8 mouse cellular contexts compared by ENCODE assay signal in the genomic region with DNA sequence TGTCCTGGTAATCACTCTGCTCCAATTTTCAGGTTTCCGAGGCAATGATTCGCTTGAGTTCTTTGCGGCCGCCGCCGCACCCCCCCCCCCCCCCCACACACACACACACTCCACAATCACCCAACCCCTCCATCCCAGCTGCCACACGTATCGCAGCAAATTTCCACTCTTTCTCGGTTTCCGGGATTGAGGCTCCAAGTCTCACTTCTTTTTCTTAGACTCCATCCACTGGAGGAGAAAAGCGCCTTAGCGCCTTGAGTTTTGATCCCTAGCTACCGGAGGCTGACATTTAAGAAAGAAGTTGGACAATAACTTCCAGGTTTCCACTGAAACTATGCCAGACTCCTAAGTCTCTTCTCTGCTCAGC. TPM values are rescaled to one million over a fixed set of nuclear protein-coding genes. Genes with fewer than 3 reads are reported as not detected.
DNase-seq lines count a peak whose midpoint lies in the region; ATAC-seq and TF ChIP-seq lines count a peak whose summit lies in the region.

No protein-coding gene starts in this region.

- H3K27me3 ChIP-seq in heart, embryonic 16.5 days (ENCODE audit: control insufficient read depth, insufficient read depth, low read length): no peaks in the 10 kb centered on the region
- no peaks in the 10 kb centered on the region for H3K27me3 ChIP-seq in G1E (ENCODE audit: insufficient read depth, low read length)
- no peaks in the 10 kb centered on the region for H3K27me3 ChIP-seq in forebrain, embryonic 10.5 days (ENCODE audit: poor library complexity, severe bottlenecking)
- H3K27me3 ChIP-seq in liver, embryonic 11.5 days (replicated peaks; ENCODE audit: control insufficient read depth, insufficient read depth, low read length): no peaks in the 10 kb centered on the region
- no peaks in the 10 kb centered on the region for H3K27me3 ChIP-seq in stomach, postnatal 0 days (ENCODE audit: control insufficient read depth, insufficient read depth, low read length)

- no peak for TF ChIP-seq CTCF in G1E (IDR thresholded peaks at IDR 0.05; ENCODE audit: low read depth, low read length)
- TF ChIP-seq CTCF in stomach, postnatal 0 days (IDR thresholded peaks at IDR 0.05; ENCODE audit: low read depth): no peak

- H3K4me3 ChIP-seq in heart, embryonic 16.5 days (ENCODE audit: low read length): peak overlapping the region; percentile 91
- peak overlapping the region; percentile 92 for H3K4me3 ChIP-seq in G1E (ENCODE audit: low read depth, low read length)
- peak overlapping the region; percentile 83 for H3K4me3 ChIP-seq in forebrain, embryonic 10.5 days
- H3K4me3 ChIP-seq in liver, embryonic 11.5 days (ENCODE audit: low read depth, low read length): peak overlapping the region; percentile 71
- peak overlapping the region; percentile 90 for H3K4me3 ChIP-seq in stomach, postnatal 0 days (ENCODE audit: low read depth, low read length)

- H3K9ac ChIP-seq in heart, embryonic 16.5 days (ENCODE audit: low read length): peak overlapping the region; percentile 98
- H3K9ac ChIP-seq in liver, embryonic 11.5 days (ENCODE audit: low read depth, low read length): peak overlapping the region; percentile 89
- peak overlapping the region; percentile 89 for H3K9ac ChIP-seq in stomach, postnatal 0 days (ENCODE audit: low read length)

- H3K4me2 ChIP-seq in heart, embryonic 16.5 days (ENCODE audit: low read depth, low read length): peak overlapping the region; percentile 80
- H3K4me2 ChIP-seq in liver, embryonic 11.5 days: peak overlapping the region; percentile 80
- peak overlapping the region; percentile 60 for H3K4me2 ChIP-seq in stomach, postnatal 0 days (replicated peaks; ENCODE audit: low read depth)

- H3K4me1 ChIP-seq in heart, embryonic 16.5 days (ENCODE audit: control insufficient read depth, insufficient read depth, low read length): peaks cover 26% of the 10 kb centered on the region
- H3K4me1 ChIP-seq in G1E (ENCODE audit: insufficient read depth, low read depth, low read length): peaks cover 46% of the 10 kb centered on the region
- H3K4me1 ChIP-seq in forebrain, embryonic 10.5 days: peaks cover 15% of the 10 kb centered on the region
- H3K4me1 ChIP-seq in liver, embryonic 11.5 days (replicated peaks; ENCODE audit: control insufficient read depth, insufficient read depth, low read length): peaks cover 30% of the 10 kb centered on the region
- no peaks in the 10 kb centered on the region for H3K4me1 ChIP-seq in stomach, postnatal 0 days (replicated peaks; ENCODE audit: control insufficient read depth, insufficient read depth)

- no peak for DNase-seq in heart, adult 18-20 months
- DNase-seq in G1E (ENCODE audit: low spot score): peak; percentile 10
- DNase-seq in forebrain, embryonic 10.5 days (ENCODE audit: extremely low spot score, low spot score): no peak
- no peak for DNase-seq in liver, embryonic 11.5 days (ENCODE audit: low spot score)
- peak; percentile 40 for DNase-seq in stomach, postnatal 0 days (ENCODE audit: low spot score)
- DNase-seq in layer of hippocampus, postnatal 25 days (ENCODE audit: extremely low spot score in 1 of 2, low spot score in 1 of 2): no peak

- no peak for ATAC-seq in heart, embryonic 16.5 days (replicated peaks; ENCODE audit: extremely low read depth, insufficient read depth, low FRiP score)
- no peak for ATAC-seq in G1E (ENCODE audit: extremely low read depth, insufficient number of reproducible peaks, low FRiP score, poor library complexity, severe bottlenecking)
- no peak for ATAC-seq in liver, embryonic 11.5 days (replicated peaks; ENCODE audit: low FRiP score)
- ATAC-seq in stomach, postnatal 0 days (ENCODE audit: low FRiP score, low TSS enrichment): no peak
- no peak for ATAC-seq in megakaryocyte-erythroid progenitor cell, adult 5-6 weeks (replicated peaks; ENCODE audit: low FRiP score, low TSS enrichment, poor library complexity, severe bottlenecking)

- H3K9me3 ChIP-seq in heart, embryonic 16.5 days (replicated peaks; ENCODE audit: control insufficient read depth, low read length): 0 out of 2 replicates have a peak, but pooled peaks cover 2% of the 10 kb centered on the region
- no peaks in the 10 kb centered on the region for H3K9me3 ChIP-seq in G1E (replicated peaks)
- no peaks in the 10 kb centered on the region for H3K9me3 ChIP-seq in forebrain, embryonic 10.5 days
- H3K9me3 ChIP-seq in liver, embryonic 11.5 days (ENCODE audit: control insufficient read depth, low read length): no peaks in the 10 kb centered on the region
- no peaks in the 10 kb centered on the region for H3K9me3 ChIP-seq in stomach, postnatal 0 days (ENCODE audit: control insufficient read depth, low read length)

- no peak for TF ChIP-seq EP300 in stomach, postnatal 0 days (optimal IDR thresholded peaks at IDR 0.05)

- WGBS in heart, embryonic 16.5 days: under 1% methylated on average over 13 of the region's 13 CpGs
- WGBS in forebrain, embryonic 10.5 days: 0% methylated on average over 10 of the region's 13 CpGs
- under 1% methylated on average over 12 of the region's 13 CpGs for WGBS in liver, embryonic 11.5 days
- 3% methylated on average over 13 of the region's 13 CpGs for WGBS in stomach, postnatal 0 days

- H3K27ac ChIP-seq in heart, embryonic 16.5 days (ENCODE audit: low read length): peak overlapping the region; percentile 100
- H3K27ac ChIP-seq in forebrain, embryonic 10.5 days: peak overlapping the region; percentile 98
- H3K27ac ChIP-seq in liver, embryonic 11.5 days (ENCODE audit: low read depth, low read length): peak overlapping the region; percentile 95
- peak overlapping the region; percentile 99 for H3K27ac ChIP-seq in stomach, postnatal 0 days (replicated peaks)

- no peaks in the 10 kb centered on the region for H3K36me3 ChIP-seq in heart, embryonic 16.5 days (ENCODE audit: control insufficient read depth, insufficient read depth)
- H3K36me3 ChIP-seq in G1E (replicated peaks): peaks cover 18% of the 10 kb centered on the region
- peaks cover 15% of the 10 kb centered on the region; the same call in 1 of the 2 replicates for H3K36me3 ChIP-seq in forebrain, embryonic 10.5 days (replicated peaks)
- H3K36me3 ChIP-seq in liver, embryonic 11.5 days (ENCODE audit: control insufficient read depth, insufficient read depth, low read length): 0 out of 2 replicates have a peak, but pooled peaks cover 2% of the 10 kb centered on the region
- H3K36me3 ChIP-seq in stomach, postnatal 0 days (ENCODE audit: control insufficient read depth, insufficient read depth, low read length): no peaks in the 10 kb centered on the region

RNA-seq across cellular contexts. Expression of a gene that starts 0.8 kb away (rescaled TPM):
- 15.8 and 16.5 TPM in 2 replicates for polyA plus RNA-seq in heart, embryonic 16.5 days (2015; fragmentation: Nextera tagmentation; extraction: Ambion mirVana)
- 10 to 100 TPM; 17.6 to 20.1 TPM for total RNA-seq in heart, adult 18-20 months (2021)
- total RNA-seq in G1E (2014; fragmentation: Nextera tagmentation) (72.5 and 86.2 TPM in 2 replicates), G1E (2017) (5.5 and 7.7 TPM in 2 replicates)
- polyA plus RNA-seq in G1E (2012): 15.0 and 15.2 TPM in 2 replicates
- 22.5 and 24.7 TPM in 2 replicates for polyA plus RNA-seq in forebrain, embryonic 10.5 days (2016; fragmentation: Nextera tagmentation; extraction: Ambion mirVana)
- polyA plus RNA-seq in liver, embryonic 11.5 days (2014; fragmentation: Nextera tagmentation; extraction: Ambion mirVana): 30.9 and 32.4 TPM in 2 replicates
- polyA plus RNA-seq in stomach, postnatal 0 days (2015; fragmentation: Nextera tagmentation; extraction: Ambion mirVana): 17.6 and 20.6 TPM in 2 replicates
- total RNA-seq in layer of hippocampus, postnatal 25 days (2021): 10 to 100 TPM in 1 of 2 experiments, 1 to 10 TPM in 1; 9.5 to 10.7 TPM
- total RNA-seq in megakaryocyte-erythroid progenitor cell, adult 5-6 weeks (2014; fragmentation: Nextera tagmentation): 67.0 and 72.8 TPM in 2 replicates
- 19.5 and 26.5 TPM in 2 replicates for total RNA-seq in megakaryocyte-erythroid progenitor cell, adult 5-6 weeks (2017)

RNA-seq across cellular contexts. Expression of a gene that starts 42.2 kb away (rescaled TPM):
- polyA plus RNA-seq in heart, embryonic 16.5 days (2015; fragmentation: Nextera tagmentation; extraction: Ambion mirVana): 14.5 and 15.9 TPM in 2 replicates
- 1 to 10 TPM; 4.1 to 4.5 TPM for total RNA-seq in heart, adult 18-20 months (2021)
- total RNA-seq in G1E (2014; fragmentation: Nextera tagmentation) (20.5 and 21.2 TPM in 2 replicates), G1E (2017) (20.9 and 22.2 TPM in 2 replicates)
- 7.8 and 8.1 TPM in 2 replicates for polyA plus RNA-seq in G1E (2012)
- 39.8 and 41.8 TPM in 2 replicates for polyA plus RNA-seq in forebrain, embryonic 10.5 days (2016; fragmentation: Nextera tagmentation; extraction: Ambion mirVana)
- 24.6 and 24.7 TPM in 2 replicates for polyA plus RNA-seq in liver, embryonic 11.5 days (2014; fragmentation: Nextera tagmentation; extraction: Ambion mirVana)
- 12.2 and 13.6 TPM in 2 replicates for polyA plus RNA-seq in stomach, postnatal 0 days (2015; fragmentation: Nextera tagmentation; extraction: Ambion mirVana)
- 1 to 10 TPM; 9.2 to 9.4 TPM for total RNA-seq in layer of hippocampus, postnatal 25 days (2021)
- total RNA-seq in megakaryocyte-erythroid progenitor cell, adult 5-6 weeks (2014; fragmentation: Nextera tagmentation): 21.2 and 23.4 TPM in 2 replicates
- total RNA-seq in megakaryocyte-erythroid progenitor cell, adult 5-6 weeks (2017): 8.2 and 16.3 TPM in 2 replicates

Comparison
In these comparisons a context has a peak if more than half of its experiments do, and no peak if none do; other contexts are left out.
1. DNase-seq: peak in G1E (single experiment) and stomach, postnatal 0 days (single experiment); none in heart, adult 18-20 months (0 of 2), forebrain, embryonic 10.5 days (single experiment), liver, embryonic 11.5 days (single experiment) and layer of hippocampus, postnatal 25 days (0 of 2).
2. Peak in every context shown above with its lines, with median percentiles within 50 percentile points of each other: H3K27ac ChIP-seq, H3K4me2 ChIP-seq, H3K4me3 ChIP-seq and H3K9ac ChIP-seq.